Mouse (Mus musculus): ENCODE measurements around the gene Ctdspl.

DNA sequence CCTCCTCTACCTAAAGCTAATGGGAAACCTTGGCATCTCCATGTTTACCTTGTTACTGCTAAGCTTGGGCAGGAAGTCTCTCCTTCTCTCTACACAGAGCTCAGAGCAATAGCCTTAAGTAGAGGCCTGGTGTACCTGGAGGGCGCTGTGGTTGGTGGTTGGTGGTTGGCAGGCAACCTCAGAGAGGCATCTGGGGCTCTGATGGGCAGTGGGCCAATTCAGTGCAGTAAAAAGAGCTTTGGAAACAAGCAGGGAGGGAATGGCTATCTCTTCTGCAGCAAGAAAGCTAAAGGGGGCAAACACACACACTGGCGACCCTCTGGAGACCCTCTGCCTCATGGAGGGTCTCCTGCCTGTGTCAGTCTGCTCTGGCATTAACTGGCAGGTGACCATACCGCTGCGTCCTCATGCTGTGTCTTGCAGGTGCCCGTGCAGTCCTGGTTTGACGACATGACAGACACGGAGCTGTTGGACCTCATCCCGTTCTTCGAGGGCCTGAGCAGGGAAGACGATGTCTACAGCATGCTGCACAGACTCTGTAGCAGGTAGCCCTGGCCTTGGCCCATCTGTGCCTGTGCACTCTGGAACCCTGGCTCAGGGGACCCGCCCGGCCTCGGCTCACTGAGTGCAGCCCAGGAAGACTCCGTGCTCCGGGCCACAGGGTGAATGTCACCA is 114.0 kb downstream of the Ctdspl start:
- TF ChIP-seq CTCF (IDR thresholded peaks at IDR 0.05; ENCODE audit: low read depth, low read length), result no peak
- no peak for TF ChIP-seq POLR2A (IDR thresholded peaks at IDR 0.05; ENCODE audit: borderline replicate concordance, low read depth, low read length)
